Mouse (Mus musculus): ENCODE data around the gene Chd1l.

The Chd1l gene

DNA sequence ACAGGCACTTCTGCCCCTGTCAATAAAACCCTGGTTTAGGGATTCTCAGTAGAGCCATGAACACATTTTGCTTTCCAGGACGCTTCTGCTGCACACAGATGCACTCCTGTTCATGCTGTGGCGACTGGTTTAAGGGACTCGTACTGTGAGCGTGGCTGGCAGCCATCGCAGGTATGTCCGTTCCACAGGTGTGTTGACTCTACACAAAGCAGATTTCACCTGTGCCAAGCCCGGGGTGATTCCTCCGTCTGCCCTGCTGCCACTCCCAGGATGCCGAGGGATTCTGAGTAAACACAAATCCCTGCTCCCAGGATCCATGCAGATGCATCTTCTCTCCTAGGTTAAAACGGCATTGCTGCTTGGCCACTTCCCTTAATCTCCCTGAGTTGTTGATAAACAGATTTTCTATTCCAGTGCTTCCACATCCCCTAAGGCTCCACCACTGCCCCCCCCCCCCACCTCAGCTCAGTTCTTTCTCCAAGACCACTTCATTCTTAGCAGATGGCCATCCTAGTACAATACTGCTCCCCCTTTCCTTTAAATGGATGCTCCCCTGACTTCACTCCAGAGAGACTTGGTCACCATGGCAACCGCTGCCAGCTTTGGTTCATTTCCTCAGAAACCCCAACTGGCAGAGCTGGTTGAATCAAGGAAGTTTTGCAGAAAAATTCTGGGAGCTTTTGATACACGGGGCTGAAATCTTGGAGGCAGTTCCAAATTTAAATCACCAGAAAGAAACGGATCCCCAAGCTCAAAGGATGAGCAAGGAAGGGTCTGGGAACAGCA lies 87.9 kb downstream of the Chd1l start:
- DNase-seq = no peak

DNA sequence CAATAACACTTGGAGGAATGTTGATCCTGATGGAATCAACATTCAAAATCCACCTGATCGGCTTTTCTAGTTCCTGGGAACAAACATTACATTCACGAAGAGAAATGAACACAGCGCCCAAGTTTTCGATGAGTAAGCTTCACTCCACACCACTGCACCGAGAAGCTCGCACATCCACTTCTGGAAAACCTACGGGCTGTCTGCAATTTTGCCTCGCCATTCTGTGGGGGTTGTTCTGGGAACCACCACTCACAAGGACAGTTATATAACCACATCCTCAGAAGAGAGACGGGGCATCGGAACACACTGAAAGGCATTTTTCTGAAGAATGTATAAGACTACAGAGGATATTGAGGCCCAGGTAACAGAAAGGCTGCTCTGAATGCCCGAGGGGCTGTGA lies 90.1 kb downstream of the Chd1l start:
- no peak for DNase-seq

DNA sequence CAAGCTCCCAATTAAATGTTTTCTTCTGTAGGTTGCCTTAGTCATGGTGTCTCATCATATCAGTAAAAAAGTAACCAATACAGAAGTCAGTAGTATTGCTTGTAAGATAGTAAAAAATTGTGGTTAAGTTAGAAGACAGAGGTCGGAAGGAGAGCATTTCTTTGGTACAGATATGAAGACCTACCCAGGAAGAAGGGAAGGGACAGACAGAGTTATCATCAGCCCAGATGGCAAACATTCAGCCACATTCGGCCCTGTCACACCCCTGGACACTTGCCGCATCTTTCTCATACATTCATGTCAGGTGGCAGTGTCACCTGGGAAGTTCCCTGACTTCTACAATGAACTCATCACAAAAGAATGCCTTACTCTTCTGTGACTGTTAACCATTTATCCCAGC lies 97.7 kb downstream of the Chd1l start:
- no peak for DNase-seq

Measured in cerebellum, adult 18-20 months (tissue).